Mouse (Mus musculus) heart, embryonic 12.5 days (tissue): ENCODE data around the gene Nckap1. TPM values are rescaled to one million over a fixed set of nuclear protein-coding genes. Genes with fewer than 3 reads are reported as not detected.

Experiments used
- ATAC-seq: fragments of 200-750 bp; cut with Nextera tagmentation; 2 replicates; pipeline ENCODE4 v1.8.0; 2017; ENCODE audit warnings: moderate TSS enrichment, moderate library complexity; ENCODE audit not compliant: insufficient number of reproducible peaks, low FRiP score
- H3K27ac ChIP-seq: fragments of 300-500 bp; sonication (generic); 2 replicates; pipeline ENCODE4 v1.5.1; 2016; ENCODE audit warnings: mild to moderate bottlenecking, moderate library complexity; ENCODE audit not compliant: poor library complexity, severe bottlenecking
- H3K27me3 ChIP-seq: fragments of 300-500 bp; sonication (generic); replicated peaks from 2 replicates; pipeline ENCODE4 v1.6.1; 2016; ENCODE audit warnings: mild to moderate bottlenecking, moderate library complexity
- H3K36me3 ChIP-seq: fragments of 300-500 bp; sonication (generic); 2 replicates; pipeline ENCODE4 v1.6.1; 2016; ENCODE audit warnings: mild to moderate bottlenecking, moderate library complexity
- H3K4me1 ChIP-seq: fragments of 300-500 bp; sonication (generic); replicated peaks from 2 replicates; pipeline ENCODE4 v1.6.1; 2016; ENCODE audit warnings: mild to moderate bottlenecking
- H3K4me2 ChIP-seq: fragments of 300-500 bp; sonication (generic); 2 replicates; pipeline ENCODE4 v1.6.1; 2016; ENCODE audit warnings: mild to moderate bottlenecking, moderate library complexity
- H3K4me3 ChIP-seq: fragments of 300-500 bp; sonication (generic); 2 replicates; pipeline ENCODE4 v1.5.1; 2016; ENCODE audit warnings: mild to moderate bottlenecking
- H3K9ac ChIP-seq: fragments of 300-500 bp; sonication (generic); 2 replicates; pipeline ENCODE4 v1.6.1; 2016; ENCODE audit warnings: mild to moderate bottlenecking, moderate library complexity
- H3K9me3 ChIP-seq: fragments of 300-500 bp; sonication (generic); replicated peaks from 2 replicates; pipeline ENCODE4 v1.6.1; 2016; ENCODE audit warnings: mild to moderate bottlenecking, moderate library complexity
- WGBS: fragments of 180-500 bp; shearing (Covaris S2); methylation state at CpG from one replicate; pipeline ENCODE4 v1.1.7; 2016; 5-methylcytosine and 5-hydroxymethylcytosine counted together
- microRNA counts: library from miRNA; unstranded; fragments of <30 nt; microRNA quantifications from one replicate; lab custom pipeline; 2017
- microRNA-seq: library from miRNA; unstranded; fragments of <30 nt; microRNA quantifications from one replicate; pipeline ENCODE4, GENCODE M21; 2017
- polyA plus RNA-seq: library from polyadenylated mRNA; unstranded; fragments of >200 nt; fragmentation: Nextera tagmentation; extraction: Ambion mirVana; gene quantifications from 2 replicates; pipeline ENCODE4 v1.2.1, GENCODE M21; 2016

Nckap1 gene
- polyA plus RNA-seq, 1 experiment from 2014 or later: 82.7 TPM

DNA sequence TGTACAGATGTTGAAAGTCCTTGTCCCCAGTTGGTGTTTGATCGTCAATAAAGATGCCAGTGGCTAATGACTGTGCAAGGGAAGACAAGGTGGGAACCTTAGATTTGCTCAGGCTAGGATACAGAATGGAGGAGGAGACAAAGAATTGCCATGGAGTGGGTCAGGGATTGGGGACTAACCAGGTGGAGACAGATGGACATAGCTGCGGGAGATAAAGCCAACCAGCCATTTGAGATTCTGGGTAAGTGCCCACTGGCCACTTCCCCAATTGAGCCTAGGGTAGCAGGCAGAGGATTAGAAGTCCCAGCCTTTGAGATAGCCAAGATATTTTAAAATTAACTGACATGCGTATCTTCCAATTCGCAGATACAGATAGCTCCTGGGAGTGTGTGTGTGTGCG lies 96.2 kb downstream of the Nckap1 start:
- no peaks in the 10 kb centered on the region for H3K36me3 ChIP-seq
- H3K27ac ChIP-seq: no peak overlapping the region
- H3K9me3 ChIP-seq: peaks cover 4% of the 10 kb centered on the region; the same call in 1 of the 2 replicates
- no peak for ATAC-seq
- no peaks in the 10 kb centered on the region for H3K27me3 ChIP-seq
- no peak overlapping the region for H3K9ac ChIP-seq
- H3K4me2 ChIP-seq: no peak overlapping the region
- peaks cover 6% of the 10 kb centered on the region for H3K4me1 ChIP-seq
- WGBS: 87% methylated on average over 5 of the region's 5 CpGs
- H3K4me3 ChIP-seq: no peak overlapping the region

DNA sequence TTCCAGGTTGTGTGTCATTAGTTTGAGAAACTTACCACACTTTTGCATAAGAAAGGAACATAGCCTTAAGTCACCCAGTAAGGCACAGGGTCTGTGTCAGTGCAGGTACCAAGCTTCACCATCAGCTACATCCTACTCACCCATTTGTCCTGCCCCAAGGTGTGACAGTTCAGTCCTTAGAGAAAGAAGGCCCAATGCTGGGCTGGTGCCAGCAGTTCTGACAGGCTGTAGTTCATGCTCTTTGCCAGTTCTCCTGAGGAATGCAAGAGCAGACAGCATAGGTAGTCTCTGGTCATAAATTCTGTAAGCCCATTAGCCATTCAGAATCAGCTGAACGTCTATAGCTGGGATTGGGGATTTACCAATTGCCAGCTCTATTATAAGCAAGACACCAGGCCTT lies 105.3 kb downstream of the Nckap1 start:
- H3K36me3 ChIP-seq: no peaks in the 10 kb centered on the region
- no peak for ATAC-seq
- 79% methylated on average over 1 of the region's 1 CpGs for WGBS
- H3K9ac ChIP-seq: no peak overlapping the region
- no peaks in the 10 kb centered on the region for H3K27me3 ChIP-seq
- H3K4me2 ChIP-seq: no peak overlapping the region
- H3K27ac ChIP-seq: no peak overlapping the region
- no peaks in the 10 kb centered on the region for H3K4me1 ChIP-seq
- no peaks in the 10 kb centered on the region for H3K9me3 ChIP-seq
- no peak overlapping the region for H3K4me3 ChIP-seq

DNA sequence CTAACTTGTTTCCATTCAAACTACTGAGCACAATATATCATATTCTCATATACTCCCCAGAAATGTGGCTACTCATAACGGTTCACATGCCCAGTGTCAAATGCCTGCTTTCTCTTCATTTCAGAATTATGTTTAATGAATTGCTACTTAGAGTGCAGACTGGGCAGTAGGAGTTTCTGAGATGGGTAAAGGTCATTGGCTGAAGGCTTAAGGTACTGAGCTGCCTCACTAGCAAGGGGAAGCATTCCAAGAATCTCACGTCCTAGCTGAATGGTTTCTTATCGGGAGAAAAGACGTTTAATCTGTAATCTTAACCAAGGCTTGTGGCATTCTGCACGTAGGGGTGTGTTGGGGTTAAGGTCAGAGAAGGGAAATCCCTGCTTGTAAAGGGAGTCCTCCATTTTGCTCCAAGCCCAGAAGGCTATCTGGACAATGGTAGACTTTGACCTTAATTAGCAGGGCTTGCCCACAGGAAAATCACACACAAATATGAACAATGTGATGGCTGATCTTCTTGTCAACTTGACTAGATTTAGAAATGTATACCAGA lies 106.9 kb downstream of the Nckap1 start:
- Histone ChIP-seq H3K9me3 (no peaks in the 10 kb centered on the region), H3K9ac (no peak overlapping the region), H3K4me3 (no peak overlapping the region), H3K4me2 (no peak overlapping the region), H3K36me3 (no peaks in the 10 kb centered on the region), H3K4me1 (no peaks in the 10 kb centered on the region), H3K27me3 (no peaks in the 10 kb centered on the region), H3K27ac (no peak overlapping the region)
- WGBS: 43% methylated on average over 5 of the region's 5 CpGs
- ATAC-seq: no peak

DNA sequence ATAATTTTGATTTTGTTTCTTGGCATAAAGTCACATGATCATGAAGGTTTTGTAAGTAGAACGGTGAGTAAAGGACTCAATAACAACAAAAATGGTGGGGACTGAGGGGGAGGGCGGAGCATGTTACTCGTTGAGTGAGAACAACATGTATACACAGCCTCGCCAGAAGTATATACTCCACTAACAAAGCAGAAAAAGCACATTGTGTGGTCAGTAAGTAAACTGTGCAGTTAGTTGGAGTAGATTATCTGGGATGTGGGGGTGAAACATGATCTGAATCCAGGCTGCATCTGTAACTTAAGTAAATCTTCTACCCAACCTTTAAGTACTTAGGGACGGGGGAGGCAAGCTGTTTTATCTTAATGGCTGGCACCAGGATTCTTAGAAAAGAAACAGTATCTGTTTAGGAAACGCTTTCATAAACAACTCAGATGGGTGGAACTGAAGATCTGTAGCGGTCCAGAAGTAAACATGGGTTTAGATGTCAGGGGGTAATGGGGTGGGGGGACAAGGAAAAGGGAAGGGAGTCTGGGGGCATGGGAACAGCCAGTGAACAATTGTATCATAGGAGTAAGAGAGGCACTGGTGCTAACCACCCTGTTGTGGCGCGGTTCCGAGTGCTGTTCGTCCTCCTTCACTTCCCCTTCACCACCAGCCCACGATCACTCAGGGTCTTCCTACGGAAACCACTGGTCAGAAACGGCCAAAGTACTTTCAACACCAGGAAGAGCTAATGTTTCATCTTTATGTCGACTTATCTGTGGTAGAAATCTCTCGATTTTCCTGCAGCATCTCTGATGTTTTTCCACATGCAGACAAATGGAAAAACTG lies 115.0 kb downstream of the Nckap1 start:
- Histone ChIP-seq H3K4me3 (no peak overlapping the region), H3K36me3 (no peaks in the 10 kb centered on the region), H3K9me3 (no peaks in the 10 kb centered on the region), H3K4me1 (0 out of 2 replicates have a peak, but pooled peaks cover 2% of the 10 kb centered on the region), H3K27me3 (no peaks in the 10 kb centered on the region), H3K4me2 (no peak overlapping the region), H3K27ac (no peak overlapping the region), H3K9ac (no peak overlapping the region)
- ATAC-seq: no peak
- WGBS: 65% methylated on average over 16 of the region's 16 CpGs

DNA sequence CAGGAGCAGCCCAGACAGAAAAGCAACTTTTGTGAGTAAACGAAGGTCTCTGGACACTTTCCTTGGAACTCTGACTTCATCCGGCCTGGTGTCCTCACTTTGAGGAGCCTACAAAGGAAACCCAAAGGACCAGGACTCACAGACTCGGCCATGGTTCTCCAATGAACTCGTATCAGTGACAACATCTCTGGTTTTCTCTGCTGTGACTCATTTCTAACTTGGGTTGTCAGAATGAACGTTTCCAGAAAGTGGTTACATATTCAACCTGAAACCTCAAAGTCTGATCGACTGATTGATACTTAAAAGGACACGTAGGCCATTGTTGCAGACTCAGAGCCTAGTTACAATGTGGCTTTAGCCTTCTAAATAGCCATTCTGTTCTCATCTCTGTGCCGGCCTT lies 119.4 kb downstream of the Nckap1 start:
- 0 out of 2 replicates have a peak, but pooled peaks cover 2% of the 10 kb centered on the region for H3K4me1 ChIP-seq
- no peaks in the 10 kb centered on the region for H3K9me3 ChIP-seq
- H3K27ac ChIP-seq: no peak overlapping the region
- no peak overlapping the region for H3K4me3 ChIP-seq
- no peak overlapping the region for H3K9ac ChIP-seq
- 62% methylated on average over 8 of the region's 8 CpGs for WGBS
- H3K4me2 ChIP-seq: no peak overlapping the region
- no peaks in the 10 kb centered on the region for H3K36me3 ChIP-seq
- no peak for ATAC-seq
- no peaks in the 10 kb centered on the region; the same call in 1 of the 2 replicates for H3K27me3 ChIP-seq

MicroRNAs within 50 kb of the gene (microRNA counts, 519-probe panel; counts per million panel counts)
- not detected for microRNA mmu-miR-684 (lab: Ali Mortazavi, UCI)

Small RNA genes lying within 50 kb of the gene (microRNA-seq; reads per million reads assigned to microRNA genes)
- not detected for gene Mir684-1

Other genes starting within 250 kb of the Nckap1 start
- gene Frzb, start 133.8 kb downstream of the Nckap1 start, polyA plus RNA-seq: 8.7 and 9.4 TPM in 2 replicates
- gene Dusp19, start 35.7 kb upstream of the Nckap1 start, polyA plus RNA-seq: 11.4 and 11.9 TPM in 2 replicates
- gene Nup35, start 35.9 kb upstream of the Nckap1 start, polyA plus RNA-seq: 24.6 and 27.0 TPM in 2 replicates